Mouse (Mus musculus) embryonic facial prominence, embryonic 11.5 days (tissue): ENCODE measurements around the gene Ubtf. TPM values are rescaled to one million over a fixed set of nuclear protein-coding genes. Genes with fewer than 3 reads are reported as not detected.

Experiments used
- ATAC-seq: fragments of 200-750 bp; cut with Nextera tagmentation; replicated peaks from 2 replicates; pipeline ENCODE4 v1.8.0; 2017; ENCODE audit warnings: low read depth; ENCODE audit not compliant: insufficient number of reproducible peaks, low FRiP score, low TSS enrichment
- DNase-seq: peaks from one replicate; pipeline ENCODE4 v3.0.0-alpha.2; 2015; ENCODE audit warnings: low spot score
- H3K27ac ChIP-seq: fragments of 300-500 bp; sonication (generic); replicated peaks from 2 replicates; pipeline ENCODE4 v1.5.1; 2014; ENCODE audit warnings: mild to moderate bottlenecking, low read depth, low read length, control low read depth
- H3K27me3 ChIP-seq: fragments of 300-500 bp; sonication (generic); 2 replicates; pipeline ENCODE4 v1.6.1; 2014; ENCODE audit warnings: mild to moderate bottlenecking, low read length, moderate library complexity, mixed read lengths; ENCODE audit not compliant: control insufficient read depth, insufficient read depth
- H3K36me3 ChIP-seq: fragments of 300-500 bp; sonication (generic); replicated peaks from 2 replicates; pipeline ENCODE4 v1.6.1; 2014; ENCODE audit warnings: low read depth, mild to moderate bottlenecking, low read length, moderate library complexity, mixed read lengths; ENCODE audit not compliant: control insufficient read depth, insufficient read depth
- H3K4me1 ChIP-seq: fragments of 300-500 bp; sonication (generic); 2 replicates; pipeline ENCODE4 v1.6.1; 2014; ENCODE audit warnings: low read length, mixed read lengths; ENCODE audit not compliant: control insufficient read depth, insufficient read depth
- H3K4me2 ChIP-seq: fragments of 300-500 bp; sonication (generic); 2 replicates; pipeline ENCODE4 v1.6.1; 2014; ENCODE audit warnings: low read depth, mild to moderate bottlenecking, control low read depth, low read length, moderate library complexity
- H3K4me3 ChIP-seq: fragments of 300-500 bp; sonication (generic); 2 replicates; pipeline ENCODE4 v1.5.1; 2014; ENCODE audit warnings: low read depth, low read length, control low read depth
- H3K9ac ChIP-seq: fragments of 300-500 bp; sonication (generic); replicated peaks from 2 replicates; pipeline ENCODE4 v1.6.1; 2014; ENCODE audit warnings: mild to moderate bottlenecking, control low read depth, low read length
- H3K9me3 ChIP-seq: fragments of 300-500 bp; sonication (generic); replicated peaks from 2 replicates; pipeline ENCODE4 v1.6.1; 2016; ENCODE audit warnings: mild to moderate bottlenecking, low read length, inconsistent platforms, mixed read lengths; ENCODE audit not compliant: control insufficient read depth
- WGBS: fragments of 180-500 bp; shearing (Covaris S2); extraction: QIAGEN DNeasy Blood & Tissue Kit; methylation state at CpG from one replicate; pipeline ENCODE4 v1.1.7; 2014; 5-methylcytosine and 5-hydroxymethylcytosine counted together
- polyA plus RNA-seq: library from polyadenylated mRNA; unstranded; fragments of >200 nt; fragmentation: Nextera tagmentation; extraction: Ambion mirVana; gene quantifications from 2 replicates; pipeline ENCODE4 v1.2.1, GENCODE M21; 2014

Ubtf gene
- polyA plus RNA-seq, 1 experiment from 2014 or later, result 84.5 TPM

DNA sequence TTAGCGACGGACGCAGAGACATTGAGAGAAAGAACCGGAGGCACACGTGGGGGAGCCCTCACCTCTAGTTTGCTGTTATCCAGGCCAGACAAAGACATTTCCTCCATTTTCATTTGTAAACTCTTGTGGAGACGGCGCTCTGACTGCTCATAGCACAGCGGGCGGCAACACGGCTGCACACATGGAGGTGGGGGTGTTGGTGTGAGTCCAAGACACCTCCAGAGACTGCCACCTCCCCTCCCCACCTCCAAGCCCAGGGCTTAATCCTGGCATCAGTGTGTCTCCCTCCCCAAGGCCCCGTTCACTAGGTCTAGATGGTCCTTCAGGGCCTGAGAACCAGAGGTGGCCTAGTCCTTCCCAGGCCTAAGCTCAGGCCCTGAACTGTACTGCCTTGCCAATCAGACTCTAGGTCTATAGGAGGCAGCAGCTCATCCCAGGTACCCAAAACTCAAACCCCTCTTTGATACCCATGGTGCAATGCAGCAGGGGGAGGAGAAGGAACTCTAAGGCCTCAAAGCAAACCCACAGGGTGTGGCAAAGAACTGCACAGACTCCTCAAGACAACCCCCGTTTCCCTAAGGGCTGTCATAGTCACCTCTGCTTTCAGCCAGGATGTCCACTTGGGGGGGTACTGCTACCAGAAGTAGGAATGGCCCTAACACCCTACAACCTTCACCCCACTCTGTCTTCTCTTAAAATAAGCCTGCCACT lies 24.5 kb downstream of the Ubtf start:
- H3K9me3 ChIP-seq, result no peaks in the 10 kb centered on the region
- H3K27ac ChIP-seq, result peak overlapping the region; percentile 99
- H3K4me1 ChIP-seq, result peaks cover 6% of the 10 kb centered on the region; the same call in 1 of the 2 replicates
- peak overlapping the region; percentile 87 for H3K4me2 ChIP-seq
- peak overlapping the region; percentile 96 for H3K4me3 ChIP-seq
- no peaks in the 10 kb centered on the region for H3K27me3 ChIP-seq
- H3K9ac ChIP-seq, result peak overlapping the region; percentile 89
- peak; percentile 38 for DNase-seq
- WGBS, result 79% methylated on average over 12 of the region's 12 CpGs
- no peak for ATAC-seq
- peaks cover 9% of the 10 kb centered on the region for H3K36me3 ChIP-seq

DNA sequence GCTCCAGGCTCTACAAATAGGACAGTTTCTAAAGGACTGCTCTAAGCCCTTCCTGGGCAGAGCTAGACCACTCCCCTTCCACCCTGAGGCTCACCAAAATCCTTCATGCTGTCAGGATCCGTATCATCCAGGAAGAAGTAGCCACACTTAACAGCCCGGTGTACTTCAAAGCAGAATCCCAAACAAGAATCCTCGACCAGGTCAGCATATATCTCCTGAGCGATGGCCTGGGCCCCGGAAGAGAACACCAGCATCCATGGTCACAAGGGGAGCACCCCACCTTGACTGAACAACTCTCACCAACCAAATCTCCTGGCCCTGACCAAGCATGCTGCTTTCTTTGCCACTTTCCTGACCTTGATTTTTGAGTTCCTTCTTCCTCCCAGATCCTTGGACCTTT lies 25.1 kb downstream of the Ubtf start:
- peak overlapping the region; percentile 89; the same call in 1 of the 2 replicates for H3K9ac ChIP-seq
- WGBS, result 79% methylated on average over 5 of the region's 5 CpGs
- ATAC-seq (no peak), DNase-seq (no peak)
- peaks cover 9% of the 10 kb centered on the region for H3K36me3 ChIP-seq
- peaks cover 6% of the 10 kb centered on the region; the same call in 1 of the 2 replicates for H3K4me1 ChIP-seq
- H3K27me3 ChIP-seq, result no peaks in the 10 kb centered on the region
- H3K4me2 ChIP-seq, result peak overlapping the region; percentile 4
- H3K4me3 ChIP-seq, result 0 out of 2 replicates have a peak overlapping the region, but pooled peaks have one; percentile 6
- no peaks in the 10 kb centered on the region for H3K9me3 ChIP-seq
- H3K27ac ChIP-seq, result no peak overlapping the region

DNA sequence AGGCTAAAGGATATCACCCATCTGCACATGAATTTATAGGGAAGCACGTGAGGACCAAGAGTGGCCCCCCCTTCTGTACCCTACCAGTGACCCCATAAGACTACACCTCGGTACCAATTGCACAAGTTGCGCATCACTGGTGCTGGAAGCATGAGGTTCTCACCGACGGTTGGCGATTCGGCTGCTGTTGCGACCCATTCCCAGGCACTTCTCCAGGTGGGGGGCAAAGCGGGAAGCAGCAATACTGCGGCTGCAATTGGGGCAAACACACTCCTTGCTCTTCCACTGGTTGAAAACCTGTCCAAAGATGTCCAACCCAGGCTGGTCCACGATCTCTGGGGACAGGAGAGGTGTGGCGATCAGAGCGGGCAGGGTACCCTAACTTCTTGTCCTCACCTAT lies 25.6 kb downstream of the Ubtf start:
- no peak for DNase-seq
- Histone ChIP-seq H3K9me3 (no peaks in the 10 kb centered on the region), H3K9ac (no peak overlapping the region), H3K27me3 (no peaks in the 10 kb centered on the region), H3K4me1 (peaks cover 6% of the 10 kb centered on the region; the same call in 1 of the 2 replicates), H3K4me3 (no peak overlapping the region), H3K36me3 (peaks cover 9% of the 10 kb centered on the region), H3K27ac (no peak overlapping the region), H3K4me2 (no peak overlapping the region)
- WGBS, result 97% methylated on average over 13 of the region's 13 CpGs
- ATAC-seq, result no peak

DNA sequence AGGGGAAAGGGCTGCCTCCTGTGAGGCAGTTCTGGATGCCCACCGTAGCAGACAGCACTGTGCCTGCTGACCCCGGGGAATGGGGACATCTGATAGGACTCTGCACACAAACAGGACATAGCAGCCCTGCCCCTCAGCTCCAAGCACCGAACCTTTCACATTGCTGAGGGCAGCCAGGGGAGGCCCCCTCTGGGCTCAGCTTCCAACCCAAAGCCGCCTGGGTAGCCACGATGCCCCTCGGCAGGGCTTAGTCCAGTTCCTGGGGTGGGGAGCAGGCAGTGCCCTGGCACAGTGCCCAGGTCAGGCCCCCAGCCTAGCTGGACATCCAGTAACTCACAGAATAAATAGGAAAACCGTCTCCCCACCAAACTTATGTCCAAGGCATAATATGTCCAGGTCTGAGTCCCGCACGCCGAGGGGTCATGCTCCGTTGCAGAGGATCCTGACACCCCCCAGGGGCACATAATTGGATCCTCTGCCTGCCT lies 28.4 kb downstream of the Ubtf start:
- Histone ChIP-seq H3K4me2 (no peak overlapping the region), H3K27ac (no peak overlapping the region), H3K9ac (no peak overlapping the region), H3K4me1 (peaks cover 2% of the 10 kb centered on the region), H3K36me3 (peaks cover 13% of the 10 kb centered on the region), H3K4me3 (no peak overlapping the region), H3K27me3 (no peaks in the 10 kb centered on the region), H3K9me3 (no peaks in the 10 kb centered on the region)
- 91% methylated on average over 11 of the region's 11 CpGs for WGBS
- no peak for DNase-seq
- ATAC-seq, result no peak

DNA sequence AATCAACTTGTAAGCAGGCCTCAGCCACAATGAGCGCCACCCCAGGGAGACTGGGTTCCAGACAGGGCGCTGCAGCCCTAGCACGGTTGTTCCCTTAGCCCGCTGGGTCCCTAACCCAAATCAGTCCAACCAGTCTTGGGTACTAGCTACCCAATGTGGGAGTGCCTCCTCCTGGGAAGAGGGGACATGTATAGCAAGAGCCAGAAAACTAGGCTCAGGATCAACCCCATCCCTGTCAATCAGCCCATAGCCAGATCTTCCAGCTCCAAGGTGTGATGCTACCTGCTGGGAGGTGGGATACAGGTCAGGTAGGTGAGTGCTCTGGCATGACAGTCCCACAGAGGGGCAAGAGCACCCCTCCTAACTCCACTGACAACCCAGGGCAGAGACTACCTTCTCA lies 29.4 kb downstream of the Ubtf start:
- 74% methylated on average over 4 of the region's 4 CpGs for WGBS
- H3K9ac ChIP-seq, result no peak overlapping the region
- peaks cover 13% of the 10 kb centered on the region for H3K36me3 ChIP-seq
- ATAC-seq (no peak), DNase-seq (no peak)
- peaks cover under 1% of the 10 kb centered on the region for H3K4me1 ChIP-seq
- no peak overlapping the region for H3K4me2 ChIP-seq
- H3K27me3 ChIP-seq, result no peaks in the 10 kb centered on the region
- H3K27ac ChIP-seq, result no peak overlapping the region
- no peaks in the 10 kb centered on the region for H3K9me3 ChIP-seq
- H3K4me3 ChIP-seq, result no peak overlapping the region

DNA sequence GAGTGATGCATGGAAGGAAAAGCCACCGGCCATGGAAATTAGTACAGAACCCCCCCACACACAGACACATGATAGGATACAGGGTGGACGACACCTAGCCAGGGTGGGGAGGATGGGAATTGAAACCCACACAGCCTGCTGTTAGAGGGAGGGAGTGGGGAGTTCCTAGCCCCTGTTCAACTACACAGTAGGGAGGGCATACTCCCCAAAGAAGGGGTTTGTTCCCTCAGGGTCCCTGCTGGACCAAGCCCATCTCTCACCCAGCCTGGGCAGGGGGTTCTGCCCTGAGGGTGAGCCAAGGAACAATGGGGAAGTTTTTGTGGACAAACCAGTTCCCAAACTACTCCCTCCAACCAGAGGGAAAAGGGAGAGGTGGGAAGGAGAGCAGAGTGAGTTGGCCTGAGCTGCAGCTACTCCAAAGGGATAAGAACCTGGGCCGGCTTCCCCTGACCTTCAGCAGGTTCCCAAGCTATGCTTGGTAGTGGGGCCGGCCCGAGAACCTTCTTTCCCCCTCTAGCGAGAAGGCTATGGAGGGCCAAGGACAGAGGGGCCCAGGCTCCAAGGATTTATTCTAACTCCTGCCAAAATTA lies 29.9 kb downstream of the Ubtf start:
- ATAC-seq, result no peak
- Histone ChIP-seq H3K27me3 (no peaks in the 10 kb centered on the region), H3K36me3 (peaks cover 13% of the 10 kb centered on the region), H3K27ac (no peak overlapping the region), H3K9me3 (no peaks in the 10 kb centered on the region), H3K4me2 (no peak overlapping the region), H3K4me1 (no peaks in the 10 kb centered on the region; the same call in none of the 2 replicates), H3K9ac (no peak overlapping the region), H3K4me3 (no peak overlapping the region)
- WGBS, result 54% methylated on average over 6 of the region's 6 CpGs
- no peak for DNase-seq

DNA sequence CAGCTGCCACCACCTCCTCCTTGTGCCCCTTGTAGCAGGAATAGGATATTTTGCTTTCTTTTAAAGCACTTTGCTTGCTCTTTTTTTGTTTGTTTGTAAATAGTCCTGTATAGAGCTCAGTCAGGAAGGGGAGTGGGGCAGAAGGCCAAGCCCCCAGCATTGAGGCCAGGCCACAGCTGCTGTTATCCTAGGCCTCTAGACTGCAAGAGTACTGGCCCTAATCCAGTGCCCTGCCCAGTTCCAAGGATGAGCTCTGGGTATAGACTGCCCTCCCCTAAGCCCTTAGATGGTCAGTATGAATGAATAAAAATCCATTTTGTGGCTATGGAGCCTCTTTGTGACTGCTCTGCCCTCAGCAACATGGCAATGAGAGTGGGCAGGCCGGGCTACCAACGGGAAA lies 30.6 kb downstream of the Ubtf start:
- no peaks in the 10 kb centered on the region; the same call in none of the 2 replicates for H3K4me1 ChIP-seq
- 74% methylated on average over 2 of the region's 2 CpGs for WGBS
- no peaks in the 10 kb centered on the region for H3K27me3 ChIP-seq
- no peak for ATAC-seq
- no peak overlapping the region for H3K9ac ChIP-seq
- no peak overlapping the region for H3K27ac ChIP-seq
- H3K4me2 ChIP-seq, result no peak overlapping the region
- H3K9me3 ChIP-seq, result no peaks in the 10 kb centered on the region
- H3K36me3 ChIP-seq, result peaks cover 13% of the 10 kb centered on the region
- no peak for DNase-seq
- H3K4me3 ChIP-seq, result no peak overlapping the region
